Mouse (Mus musculus) brain, adult 2 months (tissue): ENCODE results near the gene Decr2.
"Not testable (repeated sequence)": the region's sequence is repeated elsewhere in the genome, so short reads cannot be mapped to it uniquely, and the experiment has no call there.

Source experiments
- DNase-seq: peaks from one replicate; pipeline ENCODE4 v3.0.0; 2011; ENCODE audit warnings: low read depth, low spot score

Gene Decr2

DNA sequence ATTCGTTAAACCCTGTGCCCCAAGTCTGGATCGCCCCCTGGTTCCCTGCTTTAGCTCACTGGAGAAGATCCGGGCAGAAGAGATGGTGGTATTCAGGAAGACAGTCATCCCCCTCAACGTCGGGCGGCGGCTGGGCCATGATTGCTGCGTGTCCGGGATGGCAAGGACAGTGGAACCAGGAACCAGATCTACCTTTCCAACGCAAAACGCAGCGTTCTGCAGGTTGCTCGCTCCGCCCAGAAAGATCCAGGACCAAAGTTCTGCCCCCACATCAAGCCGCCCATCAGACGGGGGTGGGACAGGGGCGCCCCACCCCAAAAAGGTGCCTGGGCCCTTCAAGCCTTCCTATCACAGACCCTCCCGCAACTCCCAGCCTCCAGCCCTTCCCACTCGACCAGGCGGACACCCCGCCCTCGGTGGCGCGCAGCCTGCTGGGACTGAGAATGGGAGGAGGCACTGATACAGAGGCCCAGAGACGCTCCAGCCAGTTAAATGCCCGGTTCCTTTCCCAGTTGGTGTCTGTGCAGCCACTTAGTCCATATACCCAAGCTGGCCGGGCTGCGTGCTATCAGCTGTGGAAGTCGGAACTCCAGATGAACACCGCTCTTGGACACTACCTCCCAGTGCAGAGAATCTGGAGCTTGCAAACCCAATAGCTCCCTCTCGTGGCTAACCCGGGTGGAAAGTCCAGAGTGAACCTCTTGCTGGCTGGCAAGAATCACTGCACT lies at the start of gene Decr2:
Gene Decr2, minus strand, starts transcription at position 433 of the 728 bp plus-strand sequence.
- peak; percentile 98 for DNase-seq

DNA sequence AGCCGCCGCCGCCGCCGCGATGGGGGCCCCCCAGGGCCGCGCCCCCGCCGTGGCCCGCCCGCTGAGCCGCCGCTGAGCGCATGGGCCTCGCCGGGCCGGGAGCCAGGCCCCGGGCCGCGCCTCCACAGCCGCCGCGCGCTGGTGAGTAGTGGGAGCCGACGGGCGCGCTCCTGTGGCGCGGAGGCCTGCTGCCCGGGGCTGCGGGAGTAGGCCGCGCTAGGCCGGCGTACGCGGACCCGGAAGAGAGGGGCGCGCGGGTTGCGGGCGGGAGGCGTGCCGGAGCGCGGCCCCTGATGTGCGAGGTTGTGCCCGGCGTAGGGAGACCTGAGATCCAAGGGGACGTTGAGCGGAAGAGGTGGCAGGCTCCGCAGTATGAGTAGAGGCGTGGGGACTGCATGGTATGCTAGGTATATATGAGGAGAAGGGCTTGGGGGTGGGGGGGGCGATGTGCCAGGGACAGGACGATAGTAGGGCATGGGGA lies 48.8 kb upstream of the Decr2 start:
- peak; percentile 56 for DNase-seq

GRCm38 (mm10) chr17:26138239-26138836 lies 48.2 kb upstream of the Decr2 start, which contains the start of gene Axin1:
Axin1 (plus strand) TSS chr17:26138688.
- peak; percentile 99 for DNase-seq

GRCm38 (mm10) chr17:26137751-26138130 lies 47.6 kb upstream of the Decr2 start:
- DNase-seq, result no peak

DNA sequence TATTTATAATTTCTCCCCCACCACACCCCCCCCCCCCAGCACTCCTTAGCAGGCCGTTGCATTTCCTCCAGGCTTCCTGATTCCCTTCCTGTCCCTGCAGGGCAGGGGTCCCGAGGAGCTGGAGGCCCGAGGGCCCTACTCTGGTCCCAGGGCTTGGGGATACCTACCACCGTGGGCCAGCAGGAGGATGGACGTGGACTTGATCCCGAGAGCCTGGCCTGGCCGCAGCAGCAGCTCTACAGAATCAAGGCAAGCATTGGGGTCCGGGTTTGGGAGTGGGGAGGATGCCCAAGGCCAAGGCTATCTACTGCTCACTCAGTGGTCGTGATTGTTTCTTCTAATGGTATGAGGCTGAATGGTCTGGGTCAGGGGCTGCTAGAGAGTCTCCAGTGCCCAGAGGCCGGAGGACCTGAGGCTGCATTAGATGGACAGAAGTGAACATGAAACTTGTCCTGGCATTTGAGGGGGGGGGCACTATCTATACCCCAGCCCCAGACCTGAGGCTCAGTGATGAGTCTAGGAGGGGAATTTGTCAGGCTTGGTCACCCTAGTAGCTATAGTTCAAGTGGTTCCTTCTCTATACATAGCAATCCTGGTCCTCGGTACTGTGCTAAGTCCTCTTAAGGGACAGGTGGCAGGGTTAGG lies 47.1 kb upstream of the Decr2 start:
- DNase-seq, result no peak

DNA sequence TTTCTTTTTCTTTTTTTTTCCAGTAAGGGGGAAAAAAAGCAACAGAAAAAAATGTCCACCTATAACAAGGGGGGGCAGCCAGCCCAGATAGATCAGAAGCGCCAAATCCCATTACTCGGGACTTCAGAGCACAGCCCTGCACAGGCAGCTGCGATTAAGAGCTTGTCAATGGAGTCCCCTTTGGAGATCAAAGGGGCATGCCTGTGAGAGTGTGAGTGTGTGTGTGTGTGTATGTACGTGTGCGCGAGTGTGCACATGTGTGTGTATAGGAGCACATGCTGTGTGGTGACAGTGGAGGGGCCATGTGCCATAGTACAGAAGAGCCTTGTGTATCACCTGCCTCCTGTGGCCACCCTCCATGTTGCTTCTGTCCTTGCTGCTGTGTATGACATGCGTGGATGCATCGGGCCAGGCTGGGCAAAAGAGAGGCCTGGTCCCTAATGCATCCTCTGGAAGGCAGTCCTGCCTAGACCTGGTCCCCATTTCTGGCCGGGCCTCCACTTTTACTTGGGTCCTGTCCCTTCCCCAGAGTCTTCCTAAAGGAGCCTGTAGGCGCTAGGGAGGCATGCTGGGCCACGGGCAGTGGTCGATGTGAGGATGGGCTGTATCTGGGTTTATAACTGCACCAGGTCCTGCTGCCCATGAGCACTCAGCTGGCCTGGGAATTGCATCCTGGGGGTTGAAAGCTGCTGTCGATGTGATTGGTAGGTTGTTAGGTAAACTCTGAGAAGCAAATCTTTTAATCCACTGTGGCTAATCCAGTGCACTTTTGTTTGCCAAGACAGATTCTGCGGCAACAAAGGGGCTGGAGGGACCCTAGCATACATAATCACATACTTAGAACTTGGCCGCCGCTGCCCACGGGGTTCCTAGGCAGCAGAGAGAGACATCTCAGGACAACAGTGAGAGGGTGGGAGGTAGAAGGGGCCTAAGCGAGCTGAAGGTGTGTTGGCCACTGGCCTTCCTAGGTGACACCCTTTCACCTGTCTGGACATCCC lies 42.0 kb upstream of the Decr2 start:
- DNase-seq, result no peak

- peak; percentile 58 for DNase-seq
These were observed 41.1 kb upstream of the Decr2 start for GRCm38 (mm10) chr17:26131062-26131732.

DNA sequence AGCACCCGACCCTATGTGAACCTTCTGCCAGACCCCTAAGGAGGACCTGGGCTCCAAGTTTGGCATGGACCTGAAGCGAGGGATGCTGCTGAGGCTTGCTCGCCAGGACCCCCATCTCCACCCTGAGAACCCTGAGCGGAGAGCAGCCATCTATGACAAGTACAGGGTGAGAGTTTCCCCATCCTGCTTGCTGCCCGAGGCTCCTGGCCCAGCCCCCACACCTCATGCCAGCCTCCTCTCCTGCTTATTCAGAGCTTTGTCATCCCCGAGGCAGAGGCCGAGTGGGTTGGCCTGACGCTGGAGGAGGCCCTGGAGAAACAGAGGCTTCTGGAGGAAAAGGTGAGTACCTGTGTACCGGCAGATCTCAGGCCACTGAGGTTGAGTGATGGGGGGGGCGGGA lies 35.1 kb upstream of the Decr2 start:
- DNase-seq, result no peak

- no peak for DNase-seq
These were observed 34.4 kb upstream of the Decr2 start for GRCm38 (mm10) chr17:26124560-26124959.

DNA sequence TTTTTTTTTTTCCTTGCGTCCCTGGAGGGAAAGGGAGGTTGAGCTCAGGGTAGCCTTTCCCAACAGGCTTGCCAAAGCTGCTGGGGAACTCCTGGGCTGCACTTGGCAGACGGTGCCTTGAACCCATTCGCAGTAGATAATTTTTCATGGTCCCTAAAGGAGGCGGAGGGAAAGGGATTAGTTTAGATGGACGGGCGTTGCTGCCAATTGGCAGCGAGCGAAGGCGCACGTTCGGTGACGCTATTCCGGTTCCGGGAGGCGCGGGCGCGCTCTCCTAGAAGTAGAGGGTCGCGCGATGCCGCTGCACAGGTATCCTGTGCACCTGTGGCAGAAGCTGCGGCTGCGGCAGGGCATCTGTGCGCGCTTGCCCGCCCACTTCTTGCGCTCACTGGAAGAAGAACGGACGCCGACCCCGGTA lies 33.1 kb upstream of the Decr2 start, which contains the start of gene Mrpl28:
Gene Mrpl28, plus strand, starts transcription at position 234 of the 418 bp plus-strand sequence.
- DNase-seq, result peak; percentile 99

DNA sequence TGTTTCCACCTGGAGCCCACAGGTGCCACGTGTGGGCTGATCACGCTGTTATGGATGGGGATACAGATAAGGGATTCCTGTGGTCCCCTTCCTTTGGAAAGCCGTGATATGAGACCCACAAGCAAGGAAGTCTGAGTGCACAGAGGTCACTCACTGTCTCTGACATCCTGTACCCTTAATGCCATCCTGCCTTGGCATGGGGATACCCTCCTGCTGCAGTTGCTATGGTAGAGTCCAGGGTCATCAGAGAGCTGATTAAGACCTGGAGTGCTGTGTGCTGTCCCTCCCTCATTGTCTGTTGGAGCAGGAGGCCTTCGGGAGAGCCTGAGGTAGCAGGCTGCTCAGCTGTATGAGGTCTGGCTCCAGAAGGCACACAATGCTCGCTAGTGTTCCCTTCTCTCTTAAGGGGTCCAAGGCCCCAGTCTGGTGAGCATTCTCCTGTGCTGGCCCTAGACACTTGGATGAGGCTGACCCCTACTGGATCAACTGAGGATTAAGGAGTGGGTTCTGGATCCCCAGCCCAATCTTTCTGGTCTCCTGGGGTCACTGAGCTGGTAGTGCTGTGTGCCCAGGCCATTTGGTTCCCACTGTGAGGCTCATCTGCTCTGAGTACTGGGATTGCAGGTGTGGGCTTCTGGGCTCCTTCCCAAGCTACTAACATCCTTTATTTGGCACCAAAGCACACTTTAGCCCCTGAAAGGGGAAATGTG lies 32.4 kb upstream of the Decr2 start:
- DNase-seq, result no peak

- peak; percentile 94 for DNase-seq
These were observed 29.9 kb upstream of the Decr2 start for GRCm38 (mm10) chr17:26119766-26120710.

DNA sequence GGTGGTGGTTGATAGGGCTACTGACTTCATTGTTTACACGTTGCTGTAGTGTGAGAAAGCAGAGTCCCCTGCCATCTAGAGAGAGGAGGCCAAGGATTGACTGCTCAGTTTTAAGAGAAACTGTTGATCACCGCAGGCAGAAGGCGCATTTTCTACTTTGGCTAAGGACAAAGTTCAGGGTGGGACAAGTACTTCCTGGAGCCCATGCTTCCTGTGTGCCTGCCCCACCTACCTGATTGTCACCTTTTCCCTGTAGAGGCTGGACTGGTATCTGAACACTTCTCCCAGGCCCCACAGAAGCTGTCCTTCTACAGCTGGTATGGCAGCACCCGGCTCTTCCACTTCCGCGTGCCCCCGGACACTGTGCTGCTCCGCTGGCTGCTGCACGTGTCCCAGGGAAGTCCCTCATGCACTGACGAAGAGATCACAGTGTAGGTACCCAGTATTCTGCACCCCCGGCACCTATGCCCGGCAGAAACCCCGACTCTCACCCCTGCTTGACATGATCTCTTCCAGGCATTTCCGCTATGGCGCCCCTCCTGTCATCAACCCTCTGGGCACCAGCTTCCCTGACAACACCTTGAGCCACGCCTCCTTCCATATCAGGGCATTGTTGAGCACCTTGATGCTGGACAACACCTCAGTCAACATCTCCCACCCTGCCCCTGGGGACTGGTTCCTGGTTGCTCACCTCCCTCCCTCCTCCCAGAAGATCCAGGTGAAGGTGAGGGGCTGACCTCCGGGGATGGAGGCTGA lies 26.5 kb upstream of the Decr2 start:
- no peak for DNase-seq

- no peak for DNase-seq
These were observed 25.9 kb upstream of the Decr2 start for GRCm38 (mm10) chr17:26115956-26116487.

DNA sequence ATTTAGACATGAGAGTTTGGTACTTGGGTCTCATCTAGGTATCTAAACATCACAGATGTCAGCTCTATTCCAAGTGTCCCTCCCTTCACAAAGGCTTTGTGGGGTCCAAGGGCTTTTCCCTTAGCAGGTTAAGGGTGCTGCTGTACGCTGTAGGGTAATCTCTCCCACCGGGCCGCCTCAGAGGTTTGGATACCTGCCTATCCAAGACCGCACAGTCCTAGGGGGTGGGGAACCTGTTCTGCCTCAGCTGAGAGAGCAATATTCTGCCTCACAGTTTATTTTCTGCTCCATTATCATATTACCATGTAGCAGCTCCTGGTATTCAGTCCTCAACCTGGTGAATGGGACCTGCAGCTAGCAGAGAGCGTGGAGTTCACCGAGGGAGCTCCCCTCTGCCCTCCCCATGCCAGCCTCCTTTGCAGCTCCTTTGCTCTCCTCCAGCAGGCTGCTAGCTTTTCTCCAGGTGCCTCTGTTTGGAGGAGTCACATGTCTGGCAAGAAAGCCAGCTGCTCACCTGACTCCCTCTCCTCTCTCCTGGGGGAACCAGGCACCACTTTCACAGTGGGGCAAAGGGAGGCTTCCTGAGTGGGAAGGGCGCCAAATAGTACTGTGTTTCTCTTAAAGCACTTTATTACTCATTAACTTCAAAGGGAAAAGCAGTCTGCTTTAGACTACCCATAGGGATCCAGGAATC lies 25.2 kb upstream of the Decr2 start:
- no peak for DNase-seq

DNA sequence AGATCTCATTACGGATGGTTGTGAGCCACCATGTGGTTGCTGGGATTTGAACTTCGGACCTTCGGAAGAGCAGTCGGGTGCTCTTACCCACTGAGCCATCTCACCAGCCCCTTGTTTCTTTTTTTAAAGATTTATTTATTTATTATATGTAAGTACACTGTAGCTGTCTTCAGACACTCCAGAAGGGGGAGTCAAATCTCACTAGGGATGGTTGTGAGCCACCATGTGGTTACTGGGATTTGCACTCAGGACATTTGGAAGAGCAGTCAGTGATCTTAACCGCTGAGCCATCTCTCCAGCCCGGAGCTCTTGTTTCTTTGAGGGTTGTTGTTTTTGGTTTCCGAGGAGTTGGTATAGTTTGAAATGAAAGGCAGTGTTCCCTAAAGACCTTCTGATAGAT lies 24.3 kb upstream of the Decr2 start:
- not testable (repeated sequence) for DNase-seq

DNA sequence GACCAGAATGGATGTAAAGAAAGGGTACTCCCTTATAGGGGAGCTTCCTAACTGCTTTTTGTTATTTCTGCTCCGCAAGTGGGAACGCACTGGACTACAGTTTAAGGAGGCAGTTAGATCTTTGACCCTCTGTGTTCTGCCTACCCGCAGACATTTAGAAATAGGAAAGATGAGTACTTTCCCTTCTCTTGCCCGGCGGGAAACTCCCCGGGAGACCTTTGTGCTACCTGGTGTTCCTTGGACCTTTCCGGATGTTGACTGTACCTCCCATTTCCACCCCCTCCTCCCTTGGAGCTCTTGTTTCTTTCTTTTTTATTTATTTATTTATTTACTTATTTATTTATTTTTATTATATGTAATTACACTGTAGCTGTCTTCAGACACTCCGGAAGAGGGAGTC lies 23.9 kb upstream of the Decr2 start:
- no peak for DNase-seq
